Mouse (Mus musculus): ENCODE measurements at regions not wholly inside any gene's neighbourhood (a gene's known extent, or its start where the extent isn't known, plus 50 kb on each side); places are given as distances from the start of the nearest gene placed in this dataset.
A peak's percentile ranks its signal among the peaks of the same experiment; 100 is the strongest.

DNA sequence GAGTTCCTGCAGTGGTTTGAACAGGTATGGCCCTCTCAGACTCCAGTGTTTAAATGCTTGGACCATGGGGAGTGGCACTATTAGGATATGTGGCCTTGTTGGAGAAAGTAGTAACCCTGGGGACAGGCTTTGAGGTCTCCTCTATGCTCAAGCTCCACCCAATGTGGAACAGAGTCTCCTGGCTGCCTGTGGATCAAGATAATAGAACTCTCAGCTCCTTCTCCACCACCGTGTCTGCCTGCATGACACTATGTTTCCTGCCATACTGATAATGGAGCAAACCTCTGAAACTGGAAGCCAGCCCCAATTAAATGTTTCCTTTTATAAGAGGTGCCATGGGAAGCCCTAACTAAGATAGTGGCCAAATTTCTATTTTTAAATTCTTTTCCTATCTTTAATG, 252.2 kb downstream of the Sox4 start:
- DNase-seq (ENCODE audit: low spot score in 2 of 2) = no peak

DNA sequence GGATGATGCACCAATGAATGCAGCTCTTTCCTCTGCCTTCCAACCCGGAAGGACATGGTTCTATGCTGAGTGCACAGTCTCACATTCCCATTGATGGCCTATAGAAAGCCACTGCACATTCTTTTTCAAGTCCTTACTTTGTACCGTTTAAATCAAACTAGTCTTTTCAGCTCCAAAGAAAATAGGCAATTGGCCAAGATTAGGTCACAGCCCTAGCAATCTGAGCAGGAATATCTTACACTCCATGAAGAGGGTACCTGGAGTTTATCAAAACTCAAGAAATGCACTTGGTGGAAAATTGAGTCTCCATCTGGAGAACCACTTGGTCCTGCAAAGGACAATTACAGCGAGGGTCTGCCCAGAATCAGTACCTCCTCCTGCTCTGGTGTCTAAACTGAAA, 253.4 kb downstream of the Sox4 start:
- no peak for DNase-seq (ENCODE audit: low spot score in 2 of 2)

DNA sequence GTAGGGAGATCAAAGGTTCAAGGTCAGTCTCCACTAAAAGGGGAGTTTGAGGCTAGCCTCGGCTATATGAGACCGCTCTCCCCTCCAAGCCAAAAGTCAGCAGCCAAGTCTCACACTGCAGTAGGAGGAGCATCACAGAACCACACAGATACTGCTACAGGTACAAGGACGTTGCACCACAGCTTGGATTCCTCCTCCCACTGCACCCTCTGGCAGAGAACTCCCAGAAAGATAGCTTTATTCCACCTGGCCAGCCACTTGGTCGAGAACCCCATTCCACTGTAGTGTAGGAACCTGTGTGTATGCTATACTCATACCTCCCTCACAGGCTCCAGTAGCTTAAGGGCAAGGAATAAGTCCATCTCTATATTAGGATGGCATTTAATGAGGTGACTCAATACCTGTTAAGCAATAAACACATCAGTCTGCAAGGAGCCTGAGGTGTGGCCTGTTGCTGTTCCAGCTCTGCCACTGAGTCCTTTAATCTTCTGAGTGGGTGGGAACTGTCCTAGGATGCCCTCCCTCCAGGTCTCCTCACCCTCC, 254.0 kb downstream of the Sox4 start:
- no peak for DNase-seq (ENCODE audit: low spot score in 2 of 2)

DNA sequence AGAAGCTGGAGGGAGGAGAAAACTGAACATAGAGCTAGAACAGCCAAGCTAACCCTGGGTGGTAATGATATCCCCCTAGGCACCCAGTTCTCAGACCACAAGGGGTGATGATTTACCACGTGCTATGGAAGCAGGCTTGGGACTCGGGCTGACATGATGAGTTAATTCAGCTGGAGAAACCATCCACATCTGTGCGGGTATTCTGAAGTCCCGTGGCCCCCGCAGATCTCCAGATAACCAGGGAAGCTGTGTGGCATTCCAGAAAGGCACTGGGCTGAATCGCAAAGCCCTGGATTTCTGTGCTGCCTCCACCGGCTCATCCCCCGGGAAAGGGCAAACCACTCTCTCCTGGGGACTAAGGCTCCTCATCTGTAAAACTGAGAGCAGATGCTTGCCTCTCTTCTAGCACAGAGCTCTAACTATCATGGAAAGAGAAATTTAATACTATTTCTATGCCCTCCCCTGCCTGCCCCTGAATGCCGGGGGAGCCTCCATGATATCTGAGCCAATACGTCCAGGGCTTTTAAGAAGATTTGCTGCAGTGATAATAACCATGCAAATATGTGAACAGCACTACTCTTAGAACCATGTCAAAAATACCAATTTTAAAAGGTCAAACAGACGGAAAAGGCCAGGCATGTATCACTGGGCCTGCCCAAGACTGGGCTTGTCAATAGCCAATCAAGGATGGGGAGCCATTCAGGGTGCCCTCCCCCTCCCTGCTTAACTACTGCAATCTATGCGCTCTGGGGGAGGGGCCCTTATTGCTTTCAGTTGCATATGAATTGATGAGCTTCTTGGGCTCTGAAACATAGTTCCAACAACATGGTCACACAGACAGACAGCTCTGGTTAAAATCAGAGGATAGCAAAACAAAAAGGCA, 255.5 kb downstream of the Sox4 start:
- no peak for DNase-seq (ENCODE audit: low spot score in 2 of 2)

DNA sequence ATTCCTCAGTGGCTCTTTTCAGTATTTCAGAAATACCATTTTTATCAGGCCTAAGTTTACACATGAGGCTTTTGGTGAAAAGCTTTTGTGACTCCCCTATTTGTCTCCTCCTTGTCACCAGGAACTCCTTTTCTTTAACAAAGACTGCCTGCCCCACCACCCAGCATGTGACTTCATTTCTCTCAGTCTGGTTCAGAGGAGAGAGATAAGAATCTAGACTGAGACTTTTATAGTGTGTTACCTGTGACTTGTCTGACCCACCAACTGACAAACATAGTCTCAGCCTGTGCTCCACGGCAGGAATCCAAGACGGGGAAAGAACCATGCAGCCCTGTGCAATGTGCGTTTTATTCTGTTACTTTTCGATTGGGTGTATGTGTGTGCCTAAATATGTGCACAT, 260.4 kb downstream of the Sox4 start:
- no peak for DNase-seq (ENCODE audit: low spot score in 2 of 2)

DNA sequence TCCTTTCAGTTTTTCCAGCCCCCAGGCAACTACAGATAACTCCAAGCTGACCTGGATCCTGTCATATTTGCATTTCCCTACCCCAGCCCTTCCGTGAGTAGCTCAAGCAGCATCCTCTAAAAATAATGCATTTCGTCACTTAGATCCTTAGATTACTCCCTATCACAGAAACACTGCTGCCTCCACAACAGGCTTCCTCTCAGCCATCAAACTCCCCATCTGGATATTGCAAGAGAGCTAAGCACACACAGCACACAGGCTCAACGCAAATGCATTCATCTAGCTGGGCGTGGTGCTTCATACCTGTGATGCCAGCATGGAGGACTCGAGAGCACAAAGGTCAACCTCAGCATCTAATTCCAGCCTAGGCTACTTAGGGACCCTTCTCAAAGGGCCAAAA, 260.9 kb downstream of the Sox4 start:
- no peak for DNase-seq (ENCODE audit: low spot score in 2 of 2)

DNA sequence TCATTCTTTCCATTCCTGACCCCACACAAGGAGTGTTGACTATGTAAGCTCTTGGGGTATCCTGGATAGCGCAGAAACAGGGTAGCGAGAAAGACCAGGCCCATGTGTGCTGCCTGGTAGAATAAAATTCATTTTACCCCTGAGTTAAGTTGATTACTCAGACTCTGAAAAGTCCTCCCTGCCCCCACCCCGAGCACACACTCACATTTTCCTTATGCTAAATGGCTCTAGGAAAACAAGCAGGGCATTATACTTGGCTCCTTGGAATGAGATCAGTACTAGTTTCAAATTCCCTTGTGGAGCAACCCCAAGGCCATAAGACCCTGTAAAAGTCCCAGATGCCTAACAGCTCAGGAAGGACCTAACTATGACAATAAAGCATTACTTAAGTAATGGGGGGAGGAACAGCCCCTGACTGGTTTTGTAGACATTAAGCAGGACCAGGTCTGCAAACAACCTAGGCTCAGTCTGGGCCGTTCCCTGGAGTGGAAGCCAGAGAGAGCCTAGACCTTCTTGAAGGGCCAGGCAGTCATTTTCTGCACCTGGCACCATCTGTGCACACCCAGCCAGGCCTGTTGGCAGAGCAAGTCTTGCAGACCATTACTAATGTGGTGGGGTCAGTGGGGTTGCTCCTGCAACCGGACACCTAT, 262.9 kb downstream of the Sox4 start:
- no peak for DNase-seq (ENCODE audit: low spot score in 2 of 2)

DNA sequence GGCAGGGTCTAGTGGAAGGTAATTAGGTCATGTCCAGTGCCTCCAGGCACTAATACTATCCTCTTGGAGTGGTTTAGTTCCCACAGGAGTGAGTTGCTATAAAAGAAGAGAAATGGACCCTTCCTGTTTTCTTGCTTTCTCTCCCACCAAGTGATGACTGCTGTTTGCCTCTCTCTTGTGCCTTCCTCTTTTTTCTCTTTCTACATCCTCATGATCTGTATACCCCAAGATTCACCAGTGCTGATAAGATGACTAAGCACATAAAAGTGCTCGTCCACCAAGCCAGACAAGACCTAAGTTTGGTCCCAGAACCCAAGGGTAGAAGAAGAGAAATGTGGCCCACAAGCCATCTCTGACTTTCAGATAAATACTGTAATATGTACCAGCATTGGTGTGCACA, 265.7 kb downstream of the Sox4 start:
- DNase-seq (ENCODE audit: low spot score in 2 of 2) = no peak

DNA sequence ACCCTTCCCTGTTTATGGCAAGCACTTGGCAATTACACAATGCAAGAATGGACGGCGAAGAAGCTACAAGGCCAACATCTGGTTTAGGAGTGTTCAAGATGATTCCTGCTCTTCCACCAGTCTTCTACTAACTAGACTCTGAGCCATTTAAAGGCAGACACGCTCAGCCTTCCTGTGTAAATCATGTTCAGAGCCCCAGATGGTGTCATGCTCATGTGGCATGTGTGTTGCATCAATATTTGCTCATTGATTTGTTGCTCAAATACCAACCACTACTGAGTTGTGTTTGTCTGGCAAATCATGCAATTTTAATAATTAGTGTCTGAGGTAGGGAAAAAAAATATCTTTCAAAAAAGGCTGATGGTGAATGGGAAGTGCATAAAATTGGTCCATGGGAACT, 269.2 kb downstream of the Sox4 start:
- DNase-seq (ENCODE audit: low spot score in 2 of 2) = peak in 1 of 2 experiments; percentile 50

DNA sequence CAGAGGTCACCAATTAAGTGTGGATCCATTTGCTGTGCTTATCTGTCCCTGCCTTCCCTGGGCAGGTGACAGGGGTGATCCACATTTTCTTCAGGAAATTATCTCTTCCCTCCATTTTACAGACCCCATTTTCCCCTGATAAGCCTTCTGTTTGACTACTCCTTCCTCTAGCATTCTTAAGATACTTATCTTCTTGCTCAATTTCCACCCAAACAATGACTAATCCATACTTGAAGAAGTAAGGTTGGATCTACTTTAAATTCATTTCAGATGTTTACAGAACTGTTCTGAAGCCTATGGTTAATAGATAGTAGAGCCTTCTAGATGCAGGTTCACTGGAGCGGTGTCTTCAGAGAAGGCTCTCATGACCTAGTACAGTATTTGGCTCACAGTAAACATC, 273.2 kb downstream of the Sox4 start:
- DNase-seq (ENCODE audit: low spot score in 2 of 2) = no peak

DNA sequence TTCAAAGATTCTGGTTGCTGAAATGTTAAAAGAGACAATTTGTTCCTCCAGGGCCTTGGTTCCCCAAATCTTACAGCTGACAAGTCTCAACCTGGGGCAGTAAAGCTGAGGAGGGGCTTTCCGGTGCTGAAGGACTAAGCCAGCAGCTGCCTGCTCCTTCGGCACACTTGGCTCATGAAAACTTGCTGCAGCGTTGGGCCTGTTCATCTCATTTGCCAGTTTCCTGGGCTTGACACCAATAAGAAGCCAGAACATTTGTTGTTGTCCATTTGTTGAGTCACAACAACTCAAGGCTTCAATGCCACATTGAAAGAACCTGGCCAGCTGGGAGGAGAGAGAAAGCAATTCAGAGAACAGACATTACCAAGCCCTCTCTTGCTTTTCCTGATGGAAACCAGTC, 279.9 kb downstream of the Sox4 start:
- peak in 1 of 2 experiments; percentile 37 for DNase-seq (ENCODE audit: low spot score in 2 of 2)

DNA sequence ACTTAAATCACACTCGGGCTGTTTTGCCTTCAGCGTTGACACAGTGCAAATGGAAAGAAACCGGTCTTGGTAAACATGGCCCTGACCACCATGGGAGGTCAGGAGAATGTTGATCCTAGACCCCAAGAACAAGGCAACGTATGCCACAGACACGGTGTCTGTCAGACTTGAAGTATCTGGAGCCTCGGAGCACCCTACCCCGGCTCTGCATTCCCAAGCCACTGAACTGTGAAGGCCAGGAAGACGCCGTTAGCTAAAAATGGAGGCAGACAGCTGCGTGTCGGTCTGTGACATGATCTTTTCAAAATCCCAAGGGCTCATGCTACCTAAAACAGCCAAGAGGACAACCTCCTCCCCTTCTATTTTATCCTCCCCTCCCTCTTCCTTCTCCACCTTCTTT, 282.0 kb downstream of the Sox4 start:
- DNase-seq (ENCODE audit: low spot score in 2 of 2) = no peak

DNA sequence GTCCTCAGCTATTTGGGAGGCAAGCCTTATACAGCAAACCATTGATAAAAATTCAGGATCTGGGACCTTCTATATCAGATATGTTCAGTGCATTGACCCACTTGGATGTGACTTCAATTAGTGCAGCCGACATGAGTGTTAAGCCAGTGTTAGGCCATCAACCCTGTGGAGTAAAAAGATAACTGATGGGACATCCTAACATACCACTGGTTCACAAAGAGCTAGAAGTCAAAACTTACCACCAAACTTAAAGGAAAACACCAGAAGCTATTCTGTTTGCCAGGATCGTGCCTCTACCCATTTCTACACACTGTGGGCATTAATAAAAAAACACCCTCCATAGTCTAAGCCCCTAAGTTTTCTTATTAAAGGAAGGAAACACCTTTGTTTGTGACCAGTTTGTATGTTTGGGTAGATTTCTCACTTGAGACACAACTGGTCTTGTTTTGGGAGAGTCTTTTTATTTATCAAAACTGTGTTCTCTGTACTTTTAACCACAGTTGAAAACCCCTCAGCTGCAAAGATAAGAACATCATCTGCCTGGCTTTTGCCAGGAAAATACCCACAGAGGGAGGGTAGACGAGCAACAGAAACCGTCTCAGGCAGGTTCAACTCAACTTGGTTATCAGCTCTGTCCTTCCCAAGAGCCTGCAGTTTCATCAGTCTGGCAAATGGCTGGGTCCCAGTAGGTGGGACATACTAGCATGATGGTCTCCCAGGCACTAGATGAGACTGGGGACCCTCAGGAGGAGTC, 283.5 kb downstream of the Sox4 start:
- no peak for DNase-seq (ENCODE audit: low spot score in 2 of 2)

DNA sequence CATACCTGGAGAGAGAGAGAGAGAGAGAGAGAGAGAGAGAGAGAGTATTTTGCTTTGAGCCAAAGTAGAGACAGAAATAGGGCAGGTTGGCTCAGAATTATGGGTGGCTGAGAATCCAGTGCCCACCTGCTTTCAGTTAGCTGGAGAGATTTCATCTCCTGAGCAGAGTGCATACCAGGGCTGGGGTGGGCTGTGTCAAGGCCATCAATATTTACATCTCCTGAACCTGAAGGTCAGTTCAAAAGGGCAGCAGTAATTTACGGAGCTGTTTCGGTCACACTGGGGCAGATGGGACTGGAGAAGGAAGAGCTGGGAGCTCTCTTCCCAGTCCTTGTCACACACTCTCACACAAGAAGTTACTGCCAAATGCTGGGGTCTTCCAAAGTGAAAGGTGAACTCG, 286.7 kb downstream of the Sox4 start:
- DNase-seq (ENCODE audit: low spot score in 2 of 2) = no peak

DNA sequence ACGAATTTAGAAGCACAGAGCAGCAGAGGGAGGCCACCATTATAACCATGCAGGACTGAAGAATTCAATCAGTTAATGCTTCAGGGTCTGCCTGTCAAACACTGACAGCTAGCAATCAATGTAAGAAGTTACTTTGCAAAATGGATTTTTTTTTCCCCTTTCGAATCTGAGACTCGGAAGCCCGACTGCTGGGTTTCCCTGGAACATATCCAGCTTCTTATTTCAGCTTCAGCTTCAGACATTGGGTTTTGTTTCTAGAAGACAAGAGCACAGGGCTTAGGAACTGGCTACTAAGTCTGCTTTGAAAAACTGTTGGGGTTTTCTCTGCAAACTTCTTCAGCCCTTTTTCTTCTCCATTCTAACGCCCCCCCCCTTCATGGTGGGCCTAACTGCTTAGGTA, 288.4 kb downstream of the Sox4 start:
- no peak for DNase-seq (ENCODE audit: low spot score in 2 of 2)

DNA sequence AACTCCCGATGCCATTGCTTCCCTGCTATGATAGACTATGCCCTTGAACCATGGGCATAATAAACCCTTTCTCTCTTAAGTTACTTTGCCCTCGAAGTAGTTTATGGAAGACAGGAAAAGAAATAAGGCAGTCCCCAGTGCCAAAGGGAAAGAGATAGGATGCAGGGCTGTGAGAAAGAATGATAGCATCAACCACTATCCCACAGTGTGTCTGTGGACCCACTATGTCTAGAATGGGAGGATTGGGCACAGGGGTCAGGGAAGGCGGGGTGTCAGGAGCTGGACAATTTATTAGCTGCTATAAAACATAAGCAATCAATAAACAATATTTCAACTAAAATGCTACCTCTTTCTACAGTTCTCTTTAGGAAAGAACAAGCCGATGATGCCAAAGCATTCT, 288.8 kb downstream of the Sox4 start:
- no peak for DNase-seq (ENCODE audit: low spot score in 2 of 2)

DNA sequence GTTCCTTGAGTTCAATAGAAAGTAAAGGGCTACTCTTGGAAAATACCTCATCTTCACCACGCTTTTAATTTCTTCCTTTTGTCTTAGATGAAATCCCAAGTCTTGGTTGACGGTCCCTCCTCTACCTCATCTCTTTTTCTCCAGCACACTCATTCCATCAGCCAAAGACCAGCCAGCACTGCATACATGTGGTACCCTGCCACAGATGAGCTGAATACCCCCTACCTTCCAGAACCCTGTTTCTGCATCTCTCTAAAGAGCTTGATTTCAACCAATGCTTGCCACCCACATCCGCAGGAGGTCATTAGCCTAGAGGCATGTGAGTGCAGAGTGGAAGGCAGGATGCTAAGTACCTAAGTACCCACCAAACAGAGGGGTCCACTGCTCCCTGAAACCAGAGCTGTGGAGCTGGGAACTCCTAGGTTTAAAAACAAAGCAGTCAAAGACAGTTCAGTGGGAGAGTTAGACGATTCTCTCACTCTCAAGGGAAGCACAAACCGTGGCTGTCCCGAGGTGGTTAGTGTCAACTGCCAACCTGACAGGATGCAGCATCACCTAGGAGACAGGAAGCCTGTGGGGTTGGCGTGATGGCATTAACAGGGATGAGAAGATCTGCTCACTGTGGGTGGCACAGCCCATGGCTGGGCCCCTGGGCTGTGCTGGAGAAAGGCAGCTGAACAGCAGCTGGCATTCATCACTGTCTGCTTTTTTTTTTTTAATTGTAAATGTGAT, 289.4 kb downstream of the Sox4 start:
- DNase-seq (ENCODE audit: low spot score in 2 of 2) = no peak

DNA sequence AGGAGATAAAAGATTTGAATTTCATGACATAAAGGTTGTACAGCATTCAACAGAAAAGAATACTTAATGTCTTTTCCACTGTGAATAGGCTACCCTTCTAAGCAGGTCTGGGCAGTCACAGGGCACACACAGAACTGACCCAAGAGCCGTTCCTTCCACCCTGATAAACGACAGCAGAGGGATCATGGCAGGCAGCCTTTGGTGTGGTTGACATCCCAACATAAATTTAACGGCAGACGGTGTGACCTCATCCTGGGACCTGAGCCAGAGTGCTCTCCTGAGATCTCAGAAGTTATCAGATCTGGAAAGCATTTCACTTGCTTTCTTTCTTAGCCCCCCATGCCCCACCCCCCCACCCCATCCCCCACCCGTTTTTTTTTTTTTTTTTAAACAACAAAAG, 290.1 kb downstream of the Sox4 start:
- no peak for DNase-seq (ENCODE audit: low spot score in 2 of 2)

DNA sequence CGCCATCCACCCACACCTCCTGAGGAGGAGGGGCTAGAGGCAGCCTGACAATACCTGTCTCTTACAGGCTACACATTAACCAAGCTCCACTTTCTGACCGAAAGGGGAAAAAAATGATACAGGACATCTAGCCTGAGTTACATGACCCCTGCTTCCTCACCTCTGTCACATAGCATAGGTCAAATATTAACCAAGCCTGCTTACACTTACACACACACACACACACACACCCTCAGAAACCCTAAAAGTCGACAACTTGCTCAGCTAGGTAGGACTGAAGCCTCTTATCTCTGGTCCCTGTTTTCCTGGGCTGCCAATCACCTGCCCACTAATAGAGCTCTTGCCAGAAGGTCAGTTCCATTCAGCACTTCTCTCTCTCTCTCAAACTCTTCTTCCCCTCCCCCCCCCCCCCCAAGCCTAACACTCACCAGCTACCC, 291.2 kb downstream of the Sox4 start:
- no peak for DNase-seq (ENCODE audit: low spot score in 2 of 2)

DNA sequence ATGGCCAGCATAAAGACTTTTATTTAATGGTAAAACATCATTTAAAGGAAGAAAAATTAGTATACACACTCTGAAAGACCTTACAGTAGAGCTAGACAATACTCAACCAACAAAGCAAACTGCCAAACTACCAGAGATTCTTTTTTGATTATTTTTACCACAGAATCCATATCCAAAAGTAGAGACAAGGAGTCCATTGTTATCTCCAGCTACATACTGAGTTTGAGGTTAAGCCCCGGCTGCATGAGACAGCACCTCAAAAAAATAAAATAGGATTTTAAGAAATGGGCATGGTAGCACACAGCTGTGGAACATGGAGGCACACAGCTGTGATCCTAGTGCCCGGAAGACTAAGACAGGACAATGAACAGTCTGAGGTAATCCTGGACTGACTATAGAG, 293.4 kb downstream of the Sox4 start:
- DNase-seq (ENCODE audit: low spot score in 2 of 2) = no peak

DNA sequence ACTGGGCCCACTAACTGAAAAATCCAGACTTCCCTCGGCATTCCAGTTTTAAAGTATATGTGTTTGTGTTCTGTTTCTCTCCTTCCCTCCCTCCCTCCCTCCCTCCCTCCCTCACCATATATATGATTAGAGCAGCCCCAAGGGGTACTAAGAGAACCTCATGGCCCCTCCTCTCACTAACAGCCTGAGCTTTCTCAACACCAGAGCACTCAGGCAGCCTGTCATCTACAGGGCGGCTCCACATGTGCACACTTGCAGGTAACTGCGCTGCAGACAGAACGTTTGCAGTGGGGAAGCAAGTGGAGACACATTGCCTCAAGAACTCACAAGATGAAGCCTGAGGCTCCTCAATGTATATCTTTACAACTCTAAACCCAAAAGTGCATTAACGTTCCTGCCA, 294.9 kb downstream of the Sox4 start:
- no peak for DNase-seq (ENCODE audit: low spot score in 2 of 2)

All from layer of hippocampus, postnatal 14 days (tissue).